ENCODE assay signal across 9 mouse cellular contexts in genomic region chr1:130740781-130741720, GRCm38 (mm10). TPM values are rescaled to one million over a fixed set of nuclear protein-coding genes. Genes with fewer than 3 reads are reported as not detected.
A peak's percentile ranks its signal among the peaks of the same experiment; 100 is the strongest.
DNase-seq lines count a peak whose midpoint lies in the region; ATAC-seq and TF ChIP-seq lines count a peak whose summit lies in the region.
"Had no signal": no experiment of that assay in that cellular context is flagged by ENCODE, and none has a peak within 500 bp of the region (broad histone marks: within the 10 kb centered on the region; RNA-seq: fewer than 3 reads in every experiment).

No protein-coding gene starts in this region.

- H3K36me3 ChIP-seq in midbrain, embryonic 12.5 days = no peaks in the 10 kb centered on the region
- no peaks in the 10 kb centered on the region for H3K36me3 ChIP-seq in midbrain, embryonic 16.5 days (ENCODE audit: control insufficient read depth, insufficient read depth, low read length)
- peaks cover 43% of the 10 kb centered on the region for H3K36me3 ChIP-seq in liver, embryonic 12.5 days
- H3K36me3 ChIP-seq in spleen, adult 2 months (ENCODE audit: control insufficient read depth, insufficient read depth, low read length) = no peaks in the 10 kb centered on the region

- H3K4me2 ChIP-seq in midbrain, embryonic 12.5 days (replicated peaks) = no peak overlapping the region
- no peak overlapping the region for H3K4me2 ChIP-seq in midbrain, embryonic 16.5 days (ENCODE audit: low read length)
- peak overlapping the region; percentile 84 for H3K4me2 ChIP-seq in liver, embryonic 12.5 days

- 64% methylated on average over 15 of the region's 15 CpGs for WGBS in midbrain, embryonic 12.5 days
- 54% methylated on average over 15 of the region's 15 CpGs for WGBS in midbrain, embryonic 16.5 days
- WGBS in liver, embryonic 12.5 days (ENCODE audit: insufficient replicate concordance) = 12% methylated on average over 15 of the region's 15 CpGs
- WGBS in spleen, adult 2 months = 34% methylated on average over 15 of the region's 15 CpGs

- ATAC-seq in midbrain, embryonic 12.5 days (ENCODE audit: low FRiP score, low read depth) = no peak
- ATAC-seq in midbrain, embryonic 16.5 days = no peak
- ATAC-seq in hematopoietic stem cell, adult 5-6 weeks (replicated peaks in 1 of 2; ENCODE audit: insufficient read depth in 1 of 2, low FRiP score in 2 of 2, low TSS enrichment in 1 of 2, low read depth in 1 of 2, poor library complexity in 2 of 2, severe bottlenecking in 2 of 2) = peak; percentile 63 to 71
- peak; percentile 95 for ATAC-seq in liver, embryonic 12.5 days

- 0 out of 2 replicates have a peak overlapping the region, but pooled peaks have one; percentile 6 for H3K27ac ChIP-seq in midbrain, embryonic 12.5 days (replicated peaks)
- H3K27ac ChIP-seq in midbrain, embryonic 16.5 days (ENCODE audit: low read length) = no peak overlapping the region
- no peak overlapping the region for H3K27ac ChIP-seq in cortical plate, adult 2 months (ENCODE audit: insufficient read depth, low read length)
- H3K27ac ChIP-seq in liver, embryonic 12.5 days = peak overlapping the region; percentile 100
- H3K27ac ChIP-seq in spleen, adult 2 months (ENCODE audit: insufficient read depth, low read length) = peak overlapping the region; percentile 45

- H3K27me3 ChIP-seq in midbrain, embryonic 12.5 days = no peaks in the 10 kb centered on the region
- no peaks in the 10 kb centered on the region for H3K27me3 ChIP-seq in midbrain, embryonic 16.5 days (ENCODE audit: control insufficient read depth, insufficient read depth, low read depth, low read length)
- no peaks in the 10 kb centered on the region for H3K27me3 ChIP-seq in liver, embryonic 12.5 days (replicated peaks)
- H3K27me3 ChIP-seq in spleen, adult 2 months (ENCODE audit: control insufficient read depth, insufficient read depth, low read length) = no peaks in the 10 kb centered on the region

- no peaks in the 10 kb centered on the region for H3K4me1 ChIP-seq in midbrain, embryonic 12.5 days
- H3K4me1 ChIP-seq in midbrain, embryonic 16.5 days (ENCODE audit: control insufficient read depth, insufficient read depth, low read length) = no peaks in the 10 kb centered on the region
- H3K4me1 ChIP-seq in cortical plate, adult 2 months (ENCODE audit: control insufficient read depth, insufficient read depth, low read length) = no peaks in the 10 kb centered on the region
- H3K4me1 ChIP-seq in liver, embryonic 12.5 days = peaks cover 98% of the 10 kb centered on the region
- no peaks in the 10 kb centered on the region for H3K4me1 ChIP-seq in spleen, adult 2 months (ENCODE audit: control insufficient read depth, insufficient read depth, insufficient read length)

- H3K4me3 ChIP-seq in midbrain, embryonic 12.5 days = no peak overlapping the region
- H3K4me3 ChIP-seq in midbrain, embryonic 16.5 days (ENCODE audit: low read depth, low read length) = no peak overlapping the region
- no peak overlapping the region for H3K4me3 ChIP-seq in cortical plate, adult 2 months (ENCODE audit: insufficient read depth, low read length)
- H3K4me3 ChIP-seq in liver, embryonic 12.5 days = peak overlapping the region; percentile 65
- no peak overlapping the region for H3K4me3 ChIP-seq in spleen, adult 2 months (ENCODE audit: extremely low read depth, insufficient read depth, insufficient read length)

- no peak overlapping the region for H3K9ac ChIP-seq in midbrain, embryonic 12.5 days (replicated peaks)
- H3K9ac ChIP-seq in midbrain, embryonic 16.5 days (ENCODE audit: low read depth, low read length) = no peak overlapping the region
- H3K9ac ChIP-seq in liver, embryonic 12.5 days = peak overlapping the region; percentile 90

- no peak for TF ChIP-seq CTCF in cortical plate, adult 2 months (IDR thresholded peaks at IDR 0.05; ENCODE audit: extremely low read depth, insufficient read depth, low read length)
- TF ChIP-seq CTCF in spleen, adult 2 months (IDR thresholded peaks at IDR 0.05; ENCODE audit: extremely low read depth, insufficient read depth, insufficient read length, insufficient replicate concordance) = no peak

- H3K9me3 ChIP-seq in midbrain, embryonic 12.5 days = no peaks in the 10 kb centered on the region
- H3K9me3 ChIP-seq in midbrain, embryonic 16.5 days (replicated peaks; ENCODE audit: control insufficient read depth, low read length, poor library complexity, severe bottlenecking) = no peaks in the 10 kb centered on the region
- H3K9me3 ChIP-seq in liver, embryonic 12.5 days (replicated peaks) = no peaks in the 10 kb centered on the region

- peak; percentile 74; the same call in 1 of the 2 replicates for TF ChIP-seq POLR2A in cortical plate, adult 2 months (IDR thresholded peaks at IDR 0.05; ENCODE audit: extremely low read depth, insufficient read depth, low read length)
- TF ChIP-seq POLR2A in spleen, adult 2 months (IDR thresholded peaks at IDR 0.05; ENCODE audit: low read depth, low read length) = no peak

- no peak for DNase-seq in spleen, adult 2 months (ENCODE audit: low read depth in 1 of 2, low spot score in 2 of 2)
- no peak for DNase-seq in urinary bladder, postnatal 25 days (ENCODE audit: low spot score)
- DNase-seq in kidney, postnatal 25 days = no peak

RNA-seq across cellular contexts. Expression of gene AA986860, which starts 9.3 kb away (rescaled TPM):
- polyA plus RNA-seq in midbrain, embryonic 12.5 days (2016; fragmentation: Nextera tagmentation; extraction: Ambion mirVana) = 0.54 and 0.56 TPM in 2 replicates
- 0.09 and 0.38 TPM in 2 replicates for polyA plus RNA-seq in midbrain, embryonic 16.5 days (2015; fragmentation: Nextera tagmentation; extraction: Ambion mirVana)
- 1.8 and 2.4 TPM in 2 replicates for polyA plus RNA-seq in cortical plate, adult 2 months (2012; rRNA removed)
- 0.30 TPM in 1 of 2 replicates, not detected in the other for total RNA-seq in hematopoietic stem cell, adult 5-6 weeks (2017)
- polyA plus RNA-seq in liver, embryonic 12.5 days (2016; fragmentation: Nextera tagmentation; extraction: Ambion mirVana) = 8.0 and 8.5 TPM in 2 replicates
- 0.30 and 0.48 TPM in 2 replicates for polyA plus RNA-seq in spleen, adult 2 months (2012; rRNA removed)

RNA-seq across cellular contexts. Expression of gene Pfkfb2, which starts 12.0 kb away (rescaled TPM):
- 15.6 and 16.1 TPM in 2 replicates for polyA plus RNA-seq in midbrain, embryonic 12.5 days (2016; fragmentation: Nextera tagmentation; extraction: Ambion mirVana)
- polyA plus RNA-seq in midbrain, embryonic 16.5 days (2015; fragmentation: Nextera tagmentation; extraction: Ambion mirVana) = 24.1 and 26.6 TPM in 2 replicates
- 39.7 and 44.5 TPM in 2 replicates for polyA plus RNA-seq in cortical plate, adult 2 months (2012; rRNA removed)
- total RNA-seq in hematopoietic stem cell, adult 5-6 weeks (2017) = 14.6 and 18.1 TPM in 2 replicates
- polyA plus RNA-seq in liver, embryonic 12.5 days (2016; fragmentation: Nextera tagmentation; extraction: Ambion mirVana) = 7.1 and 9.0 TPM in 2 replicates
- 3.3 and 5.3 TPM in 2 replicates for polyA plus RNA-seq in spleen, adult 2 months (2012; rRNA removed)

RNA-seq across cellular contexts. Expression of gene Yod1, which starts 23.9 kb away (rescaled TPM):
- 22.2 and 22.4 TPM in 2 replicates for polyA plus RNA-seq in midbrain, embryonic 12.5 days (2016; fragmentation: Nextera tagmentation; extraction: Ambion mirVana)
- polyA plus RNA-seq in midbrain, embryonic 16.5 days (2015; fragmentation: Nextera tagmentation; extraction: Ambion mirVana) = 15.3 and 17.1 TPM in 2 replicates
- 6.6 and 7.6 TPM in 2 replicates for polyA plus RNA-seq in cortical plate, adult 2 months (2012; rRNA removed)
- 8.8 and 10.3 TPM in 2 replicates for total RNA-seq in hematopoietic stem cell, adult 5-6 weeks (2017)
- polyA plus RNA-seq in liver, embryonic 12.5 days (2016; fragmentation: Nextera tagmentation; extraction: Ambion mirVana) = 49.3 and 49.7 TPM in 2 replicates
- polyA plus RNA-seq in spleen, adult 2 months (2012; rRNA removed) = 1.6 and 2.2 TPM in 2 replicates

RNA-seq across cellular contexts. Expression of gene Gm29427, which starts 25.5 kb away (rescaled TPM):
- polyA plus RNA-seq in midbrain, embryonic 12.5 days (2016; fragmentation: Nextera tagmentation; extraction: Ambion mirVana) = not detected in 2 replicates
- polyA plus RNA-seq in midbrain, embryonic 16.5 days (2015; fragmentation: Nextera tagmentation; extraction: Ambion mirVana) = not detected in 2 replicates
- polyA plus RNA-seq in cortical plate, adult 2 months (2012; rRNA removed) = 0.10 and 0.17 TPM in 2 replicates
- not detected in 2 replicates for total RNA-seq in hematopoietic stem cell, adult 5-6 weeks (2017)
- polyA plus RNA-seq in liver, embryonic 12.5 days (2016; fragmentation: Nextera tagmentation; extraction: Ambion mirVana) = not detected in 2 replicates
- not detected in 2 replicates for polyA plus RNA-seq in spleen, adult 2 months (2012; rRNA removed)
- polyA plus RNA-seq: embryonic facial prominence, embryonic 14.5 days had no signal

RNA-seq across cellular contexts. Expression of gene Fcamr, which starts 59.7 kb away (rescaled TPM):
- not detected in 2 replicates for polyA plus RNA-seq in midbrain, embryonic 12.5 days (2016; fragmentation: Nextera tagmentation; extraction: Ambion mirVana)
- not detected in 2 replicates for polyA plus RNA-seq in midbrain, embryonic 16.5 days (2015; fragmentation: Nextera tagmentation; extraction: Ambion mirVana)
- not detected in 2 replicates for polyA plus RNA-seq in cortical plate, adult 2 months (2012; rRNA removed)
- total RNA-seq in hematopoietic stem cell, adult 5-6 weeks (2017) = not detected in 2 replicates
- polyA plus RNA-seq in liver, embryonic 12.5 days (2016; fragmentation: Nextera tagmentation; extraction: Ambion mirVana) = not detected in 2 replicates
- 0.67 and 2.1 TPM in 2 replicates for polyA plus RNA-seq in spleen, adult 2 months (2012; rRNA removed)

Comparison
In these comparisons a context has a peak if more than half of its experiments do, and no peak if none do; other contexts are left out.
1. H3K27ac ChIP-seq: peak in midbrain, embryonic 12.5 days (single experiment), liver, embryonic 12.5 days (single experiment) and spleen, adult 2 months (single experiment); none in midbrain, embryonic 16.5 days (single experiment) and cortical plate, adult 2 months (single experiment).
2. ATAC-seq: peak in hematopoietic stem cell, adult 5-6 weeks (2 of 2) and liver, embryonic 12.5 days (single experiment); none in midbrain, embryonic 12.5 days (single experiment) and midbrain, embryonic 16.5 days (single experiment).